Mouse (Mus musculus) MEL (cell line): Measurements from ENCODE around the gene Dera.

Experiments
- CHD2 ChIP-seq: IDR thresholded peaks from 2 replicates; pipeline ENCODE4 v1.6.1; 2011; ENCODE audit warnings: low read length, improper control_type of control experiment
- CTCF ChIP-seq, 3 experiments: IDR thresholded peaks in 2 of 3; conservative IDR thresholded peaks in 1 of 3; 2 replicates each; pipeline ENCODE4 v1.5.1; 2011 to 2012; ENCODE audit warnings: low read length in 3 of 3, low read depth in 2 of 3, mild to moderate bottlenecking in 2 of 3, improper control_type of control experiment in 1 of 3, inconsistent platforms in 1 of 3, mixed read lengths in 1 of 3, moderate library complexity in 1 of 3; ENCODE audit not compliant: control insufficient read depth in 1 of 3, insufficient read depth in 1 of 3, poor library complexity in 1 of 3, severe bottlenecking in 1 of 3
- KAT2A ChIP-seq: conservative IDR thresholded peaks from 2 replicates; pipeline ENCODE4 v1.6.1; 2012; ENCODE audit warnings: low read depth, low read length, improper control_type of control experiment, inconsistent platforms
- MAX ChIP-seq: IDR thresholded peaks from 2 replicates; pipeline ENCODE4 v1.6.1; 2011; ENCODE audit warnings: low read length, improper control_type of control experiment
- MXI1 ChIP-seq: IDR thresholded peaks from 2 replicates; pipeline ENCODE4 v1.6.1; 2011; ENCODE audit warnings: mild to moderate bottlenecking, low read depth, low read length, improper control_type of control experiment
- POLR2A ChIP-seq, 2 experiments: IDR thresholded peaks; 2 replicates each; pipeline ENCODE4 v1.6.1; 2011 to 2012; ENCODE audit warnings: low read length in 2 of 2, mild to moderate bottlenecking in 2 of 2, control low read depth in 1 of 2, improper control_type of control experiment in 1 of 2, low read depth in 1 of 2, moderate library complexity in 1 of 2; ENCODE audit not compliant: control insufficient read depth in 1 of 2, insufficient read depth in 1 of 2, poor library complexity in 1 of 2
- POLR2AphosphoS5 ChIP-seq: IDR thresholded peaks from 2 replicates; pipeline ENCODE4 v1.6.1; 2012; ENCODE audit warnings: low read depth, borderline replicate concordance, mild to moderate bottlenecking, inconsistent platforms, low read length, moderate library complexity, mixed read lengths
- SIN3A ChIP-seq: IDR thresholded peaks from 2 replicates; pipeline ENCODE4 v1.6.1; 2012; ENCODE audit warnings: low read length, improper control_type of control experiment, inconsistent platforms
- TBP ChIP-seq: IDR thresholded peaks from 2 replicates; pipeline ENCODE4 v1.8.0; 2011; ENCODE audit warnings: low read depth, low read length, improper control_type of control experiment
- TCF12 ChIP-seq: IDR thresholded peaks from 2 replicates; pipeline ENCODE4 v1.6.1; 2014; ENCODE audit warnings: low read depth, mild to moderate bottlenecking, inconsistent platforms, low read length, improper control_type of control experiment, moderate library complexity
- ZKSCAN1 ChIP-seq: IDR thresholded peaks from 2 replicates; pipeline ENCODE4 v1.6.1; 2012; ENCODE audit warnings: low read depth, mild to moderate bottlenecking, inconsistent platforms, low read length, improper control_type of control experiment, moderate library complexity

GRCm38 (mm10) chr6:137757891-137758290 lies 3.5 kb downstream of the Dera start:
- TF ChIP-seq SIN3A, result no peak
- TF ChIP-seq TBP, result no peak
- no peak for TF ChIP-seq TCF12
- TF ChIP-seq CTCF (IDR thresholded peaks at IDR 0.05 in 2 of 3, conservative IDR thresholded peaks at IDR 0.05 in 1 of 3; ENCODE audit: control insufficient read depth in 1 of 3, insufficient read depth in 1 of 3, low read depth in 2 of 3, low read length in 3 of 3, poor library complexity in 1 of 3, severe bottlenecking in 1 of 3), result no peak
- TF ChIP-seq POLR2A (IDR thresholded peaks at IDR 0.05; ENCODE audit: control insufficient read depth in 1 of 2, insufficient read depth in 1 of 2, low read depth in 1 of 2, low read length in 2 of 2, poor library complexity in 1 of 2), result no peak
- no peak for TF ChIP-seq MAX
- TF ChIP-seq ZKSCAN1, result no peak
- no peak for TF ChIP-seq POLR2AphosphoS5
- no peak for TF ChIP-seq CHD2
- TF ChIP-seq KAT2A, result no peak
- no peak for TF ChIP-seq MXI1
